Mouse (Mus musculus) forebrain, embryonic 14.5 days (tissue): ENCODE data around the gene Deaf1. TPM values are rescaled to one million over a fixed set of nuclear protein-coding genes. Genes with fewer than 3 reads are reported as not detected.
A peak's percentile ranks its signal among the peaks of the same experiment; 100 is the strongest.

Source experiments
- ATAC-seq: fragments of 200-750 bp; cut with Nextera tagmentation; 2 replicates; pipeline ENCODE4 v1.8.0; 2017; ENCODE audit warnings: mild to moderate bottlenecking, moderate library complexity
- DNase-seq: peaks from one replicate; pipeline ENCODE4 v3.0.0-alpha.2; 2015; ENCODE audit warnings: low spot score
- H3K27ac ChIP-seq: fragments of 300-500 bp; sonication (generic); 2 replicates; pipeline ENCODE4 v1.5.1; 2014; ENCODE audit warnings: low read depth, mild to moderate bottlenecking, control low read depth, low read length, moderate library complexity
- H3K27me3 ChIP-seq: fragments of 300-500 bp; sonication (generic); replicated peaks from 2 replicates; pipeline ENCODE4 v1.6.1; 2014; ENCODE audit warnings: low read length, control low read depth, mixed read lengths; ENCODE audit not compliant: control insufficient read depth, insufficient read depth
- H3K36me3 ChIP-seq: fragments of 300-500 bp; sonication (generic); 2 replicates; pipeline ENCODE4 v1.6.1; 2014; ENCODE audit warnings: low read length, control low read depth; ENCODE audit not compliant: control insufficient read depth, insufficient read depth
- H3K4me1 ChIP-seq: fragments of 300-500 bp; sonication (generic); 2 replicates; pipeline ENCODE4 v1.6.1; 2014; ENCODE audit warnings: antibody characterized with exemption, low read length, control low read depth; ENCODE audit not compliant: control insufficient read depth, insufficient read depth
- H3K4me2 ChIP-seq: fragments of 300-500 bp; sonication (generic); 2 replicates; pipeline ENCODE4 v1.6.1; 2014; ENCODE audit warnings: mild to moderate bottlenecking, control low read depth, low read length
- H3K4me3 ChIP-seq: fragments of 300-500 bp; sonication (generic); 2 replicates; pipeline ENCODE4 v1.5.1; 2014; ENCODE audit warnings: low read depth, low read length, control low read depth
- H3K9ac ChIP-seq: fragments of 300-500 bp; sonication (generic); 2 replicates; pipeline ENCODE4 v1.6.1; 2014; ENCODE audit warnings: mild to moderate bottlenecking, low read length, control low read depth, moderate library complexity
- H3K9me3 ChIP-seq: fragments of 300-500 bp; sonication (generic); replicated peaks from 2 replicates; pipeline ENCODE4 v1.6.1; 2016; ENCODE audit warnings: low read length, control low read depth, mixed read lengths; ENCODE audit not compliant: control insufficient read depth
- WGBS: fragments of 180-500 bp; shearing (Covaris S2); extraction: QIAGEN DNeasy Blood & Tissue Kit; methylation state at CpG from one replicate; pipeline ENCODE4 v1.1.7; 2014; 5-methylcytosine and 5-hydroxymethylcytosine counted together
- polyA plus RNA-seq: library from polyadenylated mRNA; unstranded; fragments of >200 nt; fragmentation: Nextera tagmentation; extraction: Ambion mirVana; gene quantifications from 2 replicates; pipeline ENCODE4 v1.2.1, GENCODE M21; 2014

The Deaf1 gene
- 118 and 143 TPM in 2 replicates for polyA plus RNA-seq

- WGBS = under 1% methylated on average over 102 of the region's 105 CpGs
- peak; percentile 97 for ATAC-seq
Observed at GRCm38 (mm10) chr7:141327469-141328372, at the start of gene Deaf1, which contains the start of gene Tmem80. TSS of gene Deaf1 (minus strand) at chr7:141327690. TSS of gene Tmem80 (plus strand) at chr7:141327739.

GRCm38 (mm10) chr7:141374399-141374798 lies 46.9 kb upstream of the Deaf1 start:
- ATAC-seq = no peak
- Histone ChIP-seq H3K4me3 (no peak overlapping the region), H3K9ac (no peak overlapping the region), H3K27me3 (no peaks in the 10 kb centered on the region), H3K4me2 (no peak overlapping the region), H3K27ac (no peak overlapping the region), H3K9me3 (no peaks in the 10 kb centered on the region), H3K4me1 (no peaks in the 10 kb centered on the region), H3K36me3 (no peaks in the 10 kb centered on the region)
- no peak for DNase-seq

More at GRCm38 (mm10) chr7:141327469-141328372, at the start of gene Deaf1, which contains the start of gene Tmem80:
- Histone ChIP-seq H3K4me2 (peak within 1 kb of the TSS; percentile 100), H3K9me3 (no peaks in the 10 kb centered on the region), H3K27me3 (no peaks in the 10 kb centered on the region), H3K36me3 (peaks cover 18% of the 10 kb centered on the region), H3K4me3 (peak within 1 kb of the TSS; percentile 66), H3K9ac (peak within 1 kb of the TSS; percentile 90), H3K27ac (peak within 1 kb of the TSS; percentile 99), H3K4me1 (peaks cover 23% of the 10 kb centered on the region)
- peak; percentile 99 for DNase-seq

GRCm38 (mm10) chr7:141373611-141374010 lies 46.1 kb upstream of the Deaf1 start:
- H3K27me3 ChIP-seq = no peaks in the 10 kb centered on the region
- H3K36me3 ChIP-seq = no peaks in the 10 kb centered on the region
- no peak overlapping the region for H3K4me3 ChIP-seq
- no peak for ATAC-seq
- no peaks in the 10 kb centered on the region for H3K4me1 ChIP-seq
- H3K27ac ChIP-seq = no peak overlapping the region
- H3K9ac ChIP-seq = no peak overlapping the region
- DNase-seq = peak; percentile 25
- H3K9me3 ChIP-seq = no peaks in the 10 kb centered on the region
- WGBS = 16% methylated on average over 6 of the region's 6 CpGs
- H3K4me2 ChIP-seq = no peak overlapping the region

GRCm38 (mm10) chr7:141371942-141372595 lies 44.6 kb upstream of the Deaf1 start:
- WGBS = 84% methylated on average over 6 of the region's 6 CpGs
- no peaks in the 10 kb centered on the region for H3K4me1 ChIP-seq
- DNase-seq (no peak), ATAC-seq (no peak)
- no peak overlapping the region for H3K4me2 ChIP-seq
- H3K27me3 ChIP-seq = no peaks in the 10 kb centered on the region
- no peak overlapping the region for H3K27ac ChIP-seq
- H3K9ac ChIP-seq = no peak overlapping the region
- H3K36me3 ChIP-seq = no peaks in the 10 kb centered on the region
- H3K9me3 ChIP-seq = no peaks in the 10 kb centered on the region
- H3K4me3 ChIP-seq = no peak overlapping the region

- H3K4me3 ChIP-seq = no peak overlapping the region
- DNase-seq (no peak), ATAC-seq (no peak)
- H3K27me3 ChIP-seq = no peaks in the 10 kb centered on the region
- H3K4me2 ChIP-seq = no peak overlapping the region
- no peaks in the 10 kb centered on the region for H3K9me3 ChIP-seq
- H3K9ac ChIP-seq = no peak overlapping the region
- H3K4me1 ChIP-seq = no peaks in the 10 kb centered on the region
- 64% methylated on average over 5 of the region's 5 CpGs for WGBS
- H3K36me3 ChIP-seq = no peaks in the 10 kb centered on the region
- H3K27ac ChIP-seq = no peak overlapping the region
Observed at GRCm38 (mm10) chr7:141369918-141370317, 42.4 kb upstream of the Deaf1 start.

- 86% methylated on average over 4 of the region's 4 CpGs for WGBS
- H3K9ac ChIP-seq = no peak overlapping the region
- ATAC-seq = no peak
Observed at GRCm38 (mm10) chr7:141367358-141367757, 39.9 kb upstream of the Deaf1 start.

GRCm38 (mm10) chr7:141365049-141365445 lies 37.6 kb upstream of the Deaf1 start:
- Histone ChIP-seq H3K4me2 (no peak overlapping the region), H3K27me3 (no peaks in the 10 kb centered on the region; the same call in 1 of the 2 replicates), H3K36me3 (no peaks in the 10 kb centered on the region), H3K9me3 (no peaks in the 10 kb centered on the region), H3K27ac (no peak overlapping the region), H3K9ac (no peak overlapping the region), H3K4me3 (no peak overlapping the region), H3K4me1 (no peaks in the 10 kb centered on the region)
- DNase-seq (no peak), ATAC-seq (no peak)
- WGBS = 72% methylated on average over 3 of the region's 3 CpGs

More at GRCm38 (mm10) chr7:141367358-141367757, 39.9 kb upstream of the Deaf1 start:
- Histone ChIP-seq H3K4me1 (no peaks in the 10 kb centered on the region), H3K27me3 (no peaks in the 10 kb centered on the region), H3K4me2 (no peak overlapping the region), H3K9me3 (no peaks in the 10 kb centered on the region), H3K27ac (no peak overlapping the region), H3K36me3 (no peaks in the 10 kb centered on the region), H3K4me3 (no peak overlapping the region)
- no peak for DNase-seq

- ATAC-seq (no peak), DNase-seq (no peak)
- Histone ChIP-seq H3K4me1 (no peaks in the 10 kb centered on the region), H3K27ac (no peak overlapping the region), H3K36me3 (no peaks in the 10 kb centered on the region), H3K27me3 (no peaks in the 10 kb centered on the region; the same call in 1 of the 2 replicates), H3K9me3 (no peaks in the 10 kb centered on the region), H3K9ac (no peak overlapping the region), H3K4me2 (no peak overlapping the region), H3K4me3 (no peak overlapping the region)
- 79% methylated on average over 5 of the region's 5 CpGs for WGBS
Observed at GRCm38 (mm10) chr7:141364349-141365048, 37.0 kb upstream of the Deaf1 start.
